Mouse (Mus musculus) CH12.LX (cell line): Measurements from ENCODE around the gene Fchsd2.

Experiments
- CHD1 ChIP-seq: IDR thresholded peaks from 2 replicates; pipeline ENCODE4 v1.6.1; 2012; ENCODE audit warnings: low read depth, low read length, improper control_type of control experiment, inconsistent platforms
- CHD2 ChIP-seq: IDR thresholded peaks from 2 replicates; pipeline ENCODE4 v1.6.1; 2011; ENCODE audit warnings: low read length, improper control_type of control experiment
- CTCF ChIP-seq, 2 experiments: IDR thresholded peaks in 1 of 2; conservative IDR thresholded peaks in 1 of 2; 2 replicates each; pipeline ENCODE4 v1.5.1; 2011 to 2012; ENCODE audit warnings: low read depth in 2 of 2, low read length in 2 of 2, improper control_type of control experiment in 1 of 2, inconsistent platforms in 1 of 2, mild to moderate bottlenecking in 1 of 2, moderate library complexity in 1 of 2
- E2F4 ChIP-seq: IDR thresholded peaks from 2 replicates; pipeline ENCODE4 v1.6.1; 2011; ENCODE audit warnings: low read depth, low read length, improper control_type of control experiment; ENCODE audit not compliant: insufficient replicate concordance
- EP300 ChIP-seq: IDR thresholded peaks from 2 replicates; pipeline ENCODE4 v1.6.1; 2011; ENCODE audit warnings: low read length, improper control_type of control experiment
- MAX ChIP-seq: IDR thresholded peaks from 2 replicates; pipeline ENCODE4 v1.6.1; 2011; ENCODE audit warnings: low read length, improper control_type of control experiment
- MYC ChIP-seq: IDR thresholded peaks from 2 replicates; pipeline ENCODE4 v1.6.1; 2011; ENCODE audit warnings: low read depth, mild to moderate bottlenecking, improper control_type of control experiment, low read length
- POLR2A ChIP-seq: IDR thresholded peaks from 2 replicates; pipeline ENCODE4 v1.6.1; 2011; ENCODE audit warnings: low read depth, mild to moderate bottlenecking, improper control_type of control experiment, low read length
- TBP ChIP-seq: conservative IDR thresholded peaks from 2 replicates; pipeline ENCODE4 v1.6.1; 2011; ENCODE audit warnings: low read depth, low read length, improper control_type of control experiment
- ZKSCAN1 ChIP-seq: IDR thresholded peaks from 2 replicates; pipeline ENCODE4 v1.6.1; 2012; ENCODE audit warnings: low read depth, inconsistent platforms, low read length, improper control_type of control experiment, borderline replicate concordance
- ZNF384 ChIP-seq: IDR thresholded peaks from 2 replicates; pipeline ENCODE4 v1.6.1; 2012; ENCODE audit warnings: low read depth, low read length, improper control_type of control experiment, inconsistent platforms

- TF ChIP-seq POLR2A: no peak
- no peak for TF ChIP-seq CTCF (conservative IDR thresholded peaks at IDR 0.05 in 1 of 2, IDR thresholded peaks at IDR 0.05 in 1 of 2; ENCODE audit: low read depth in 2 of 2, low read length in 2 of 2)
- TF ChIP-seq ZNF384: no peak
- TF ChIP-seq EP300: no peak
- TF ChIP-seq CHD2: no peak
- TF ChIP-seq MAX: no peak
- no peak for TF ChIP-seq E2F4
- TF ChIP-seq TBP: no peak
- TF ChIP-seq CHD1: no peak
- TF ChIP-seq MYC: no peak
- TF ChIP-seq ZKSCAN1: no peak
Observed at GRCm38 (mm10) chr7:101229336-101229735, 136.7 kb downstream of the Fchsd2 start.
